Mouse (Mus musculus): ENCODE measurements around the gene Ifnlr1. TPM values are rescaled to one million over a fixed set of nuclear protein-coding genes. Genes with fewer than 3 reads are reported as not detected.
"Not testable (repeated sequence)": the region's sequence is repeated elsewhere in the genome, so short reads cannot be mapped to it uniquely, and the experiment has no call there.

Ifnlr1 gene
- polyA plus RNA-seq, 1 experiment from 2014 or later: 0.24 TPM

DNA sequence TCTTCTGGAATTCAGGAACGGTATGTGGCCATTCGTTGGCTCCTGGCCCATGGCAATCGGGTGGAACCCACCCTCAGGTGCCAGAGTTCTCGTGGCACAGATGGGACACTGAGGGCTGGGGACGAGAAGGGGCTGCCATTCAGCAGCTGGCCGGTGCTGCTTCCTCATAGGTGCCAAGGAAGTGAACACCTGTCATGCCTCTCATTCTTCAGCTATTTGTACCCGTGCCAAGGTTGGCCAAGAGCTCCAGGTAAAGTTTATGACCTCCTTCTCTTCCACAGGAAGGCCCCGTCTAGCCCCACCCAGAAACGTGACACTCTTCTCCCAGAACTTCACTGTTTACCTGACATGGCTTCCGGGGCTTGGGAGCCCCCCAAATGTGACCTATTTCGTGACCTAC lies 4.2 kb downstream of the Ifnlr1 start:
- Histone ChIP-seq H3K9me3 (no peaks in the 10 kb centered on the region), H3K27me3 (peaks cover 51% of the 10 kb centered on the region), H3K27ac (replicated peaks) (no peak overlapping the region), H3K4me3 (no peak overlapping the region), H3K9ac (replicated peaks) (no peak overlapping the region), H3K36me3 (no peaks in the 10 kb centered on the region), H3K4me1 (peaks cover 14% of the 10 kb centered on the region; the same call in 1 of the 2 replicates), H3K4me2 (replicated peaks) (no peak overlapping the region)
- 83% methylated on average over 11 of the region's 11 CpGs for WGBS
- no peak for ATAC-seq (ENCODE audit: low FRiP score, low read depth)

DNA sequence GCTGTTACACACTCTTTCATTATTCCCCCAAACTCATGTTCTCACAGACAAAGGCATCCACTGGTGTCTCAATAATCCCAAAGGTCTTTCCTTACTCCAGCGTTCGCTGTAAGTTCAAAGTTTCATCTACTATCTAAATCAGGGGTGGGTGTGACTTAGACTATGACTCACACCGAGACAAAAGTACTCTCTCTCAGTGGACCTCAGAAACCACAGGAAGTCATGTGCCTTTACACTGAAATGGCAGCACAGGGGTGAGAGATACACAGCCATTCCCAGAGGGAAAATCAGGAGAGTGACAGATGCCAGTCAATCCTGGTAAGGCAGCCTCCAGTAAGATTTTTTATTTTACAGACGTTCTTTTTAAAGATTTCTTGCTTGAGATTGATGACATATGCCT lies 6.8 kb downstream of the Ifnlr1 start:
- H3K4me3 ChIP-seq: no peak overlapping the region
- no peak overlapping the region for H3K4me2 ChIP-seq (replicated peaks)
- H3K4me1 ChIP-seq: no peaks in the 10 kb centered on the region
- H3K27ac ChIP-seq (replicated peaks): no peak overlapping the region
- 0 out of 2 replicates have a peak, but pooled peaks cover 3% of the 10 kb centered on the region for H3K9me3 ChIP-seq
- no peaks in the 10 kb centered on the region for H3K36me3 ChIP-seq
- ATAC-seq (ENCODE audit: low FRiP score, low read depth): no peak
- 80% methylated on average over 4 of the region's 4 CpGs for WGBS
- no peak overlapping the region for H3K9ac ChIP-seq (replicated peaks)
- peaks cover 25% of the 10 kb centered on the region for H3K27me3 ChIP-seq

DNA sequence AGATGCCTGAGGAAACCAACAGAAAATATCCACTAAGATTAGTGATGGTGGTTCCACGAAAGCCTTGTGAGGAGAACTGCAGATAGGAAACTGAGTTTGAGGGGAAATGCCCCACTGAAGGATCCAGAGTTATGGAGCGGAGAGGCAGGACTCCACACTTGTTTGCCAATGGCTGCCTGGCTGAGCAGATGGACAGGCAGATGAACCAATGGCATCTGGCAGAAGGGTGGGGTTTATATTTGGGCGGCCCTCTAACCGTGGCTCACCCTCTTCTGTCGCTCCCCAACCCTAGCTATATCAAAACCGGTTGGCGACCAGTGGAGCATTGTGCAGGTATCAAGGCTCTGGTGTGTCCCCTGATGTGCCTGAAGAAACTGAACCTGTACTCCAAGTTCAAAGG lies 12.4 kb downstream of the Ifnlr1 start:
- Histone ChIP-seq H3K9ac (replicated peaks) (no peak overlapping the region), H3K27ac (replicated peaks) (no peak overlapping the region), H3K4me1 (no peaks in the 10 kb centered on the region), H3K4me2 (replicated peaks) (no peak overlapping the region), H3K4me3 (no peak overlapping the region), H3K36me3 (no peaks in the 10 kb centered on the region), H3K27me3 (no peaks in the 10 kb centered on the region), H3K9me3 (0 out of 2 replicates have a peak, but pooled peaks cover 3% of the 10 kb centered on the region)
- WGBS: 83% methylated on average over 7 of the region's 7 CpGs
- ATAC-seq (ENCODE audit: low FRiP score, low read depth): no peak

DNA sequence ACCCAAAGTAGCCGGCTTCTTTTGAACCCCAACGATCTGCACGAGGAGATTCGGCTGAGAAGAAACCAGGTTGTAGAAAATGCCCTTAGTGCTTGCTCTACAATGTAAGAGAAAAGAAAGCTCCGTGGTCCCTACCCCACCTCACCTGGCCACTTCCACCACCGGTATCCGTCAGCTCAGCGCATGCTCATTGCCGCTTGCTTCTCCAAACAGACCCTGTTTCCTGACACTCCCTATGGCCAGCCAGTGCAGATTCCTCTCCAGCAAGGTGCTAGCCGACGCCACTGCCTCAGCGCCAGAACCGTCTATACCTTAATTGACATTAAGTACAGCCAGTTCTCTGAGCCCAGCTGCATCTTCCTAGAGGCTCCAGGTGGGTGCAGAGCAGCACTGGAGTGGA lies 17.4 kb downstream of the Ifnlr1 start:
- WGBS: 81% methylated on average over 13 of the region's 13 CpGs
- H3K4me1 ChIP-seq: 0 out of 2 replicates have a peak, but pooled peaks cover 8% of the 10 kb centered on the region
- ATAC-seq (ENCODE audit: low FRiP score, low read depth): no peak

DNA sequence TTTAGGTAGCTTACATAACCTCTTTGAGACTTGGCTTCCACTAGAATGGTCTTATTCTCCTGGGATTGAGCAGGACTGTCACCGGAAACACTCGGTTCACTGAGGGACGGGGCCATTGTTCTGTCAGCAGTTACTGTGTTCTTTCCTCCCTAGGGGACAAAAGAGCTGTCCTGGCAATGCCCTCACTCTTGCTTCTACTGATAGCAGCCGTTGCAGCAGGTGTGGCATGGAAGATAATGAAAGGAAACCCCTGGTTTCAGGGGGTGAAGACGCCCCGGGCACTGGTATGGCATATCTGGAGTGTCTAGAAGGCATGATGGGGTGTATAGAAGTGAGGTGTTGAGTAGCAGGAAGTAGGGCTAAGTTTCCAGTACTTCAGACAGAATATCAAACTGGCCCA lies 17.9 kb downstream of the Ifnlr1 start:
- Histone ChIP-seq H3K9me3 (no peaks in the 10 kb centered on the region), H3K36me3 (no peaks in the 10 kb centered on the region), H3K9ac (replicated peaks) (no peak overlapping the region), H3K4me2 (replicated peaks) (no peak overlapping the region), H3K4me1 (0 out of 2 replicates have a peak, but pooled peaks cover 8% of the 10 kb centered on the region), H3K4me3 (no peak overlapping the region), H3K27ac (replicated peaks) (no peak overlapping the region), H3K27me3 (0 out of 2 replicates have a peak, but pooled peaks cover 11% of the 10 kb centered on the region)
- 46% methylated on average over 6 of the region's 6 CpGs for WGBS
- ATAC-seq (ENCODE audit: low FRiP score, low read depth): no peak

More for the DNA sequence above, 17.4 kb downstream of the Ifnlr1 start:
- no peaks in the 10 kb centered on the region for H3K9me3 ChIP-seq
- H3K4me3 ChIP-seq: no peak overlapping the region
- no peak overlapping the region for H3K4me2 ChIP-seq (replicated peaks)
- no peak overlapping the region for H3K27ac ChIP-seq (replicated peaks)
- H3K27me3 ChIP-seq: 0 out of 2 replicates have a peak, but pooled peaks cover 11% of the 10 kb centered on the region
- no peak overlapping the region for H3K9ac ChIP-seq (replicated peaks)
- no peaks in the 10 kb centered on the region for H3K36me3 ChIP-seq

DNA sequence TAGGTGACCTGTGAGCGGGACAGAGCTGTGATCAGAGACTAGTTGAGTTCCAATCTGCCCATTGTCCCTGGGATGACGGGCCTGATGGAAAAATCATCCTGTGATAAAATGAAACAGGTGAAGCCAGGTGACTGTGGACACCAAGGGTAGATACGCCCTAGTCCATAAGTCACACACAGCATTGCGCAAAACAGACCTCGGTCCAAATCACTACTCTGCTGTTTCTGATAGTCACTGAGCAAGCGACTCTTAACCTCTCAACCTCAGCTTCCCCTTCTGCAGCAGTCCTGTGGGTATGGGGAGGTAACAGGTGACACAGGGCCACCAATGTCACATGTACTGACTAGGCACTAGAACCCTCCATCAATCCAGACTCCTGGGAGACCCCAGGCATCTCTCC lies 20.0 kb downstream of the Ifnlr1 start:
- H3K4me3 ChIP-seq: no peak overlapping the region
- WGBS: 91% methylated on average over 6 of the region's 6 CpGs
- no peak overlapping the region for H3K4me2 ChIP-seq (replicated peaks)
- no peaks in the 10 kb centered on the region for H3K9me3 ChIP-seq
- H3K27ac ChIP-seq (replicated peaks): no peak overlapping the region
- H3K27me3 ChIP-seq: 0 out of 2 replicates have a peak, but pooled peaks cover 11% of the 10 kb centered on the region
- H3K9ac ChIP-seq (replicated peaks): no peak overlapping the region
- no peaks in the 10 kb centered on the region for H3K36me3 ChIP-seq
- ATAC-seq (ENCODE audit: low FRiP score, low read depth): no peak
- H3K4me1 ChIP-seq: 0 out of 2 replicates have a peak, but pooled peaks cover 8% of the 10 kb centered on the region

DNA sequence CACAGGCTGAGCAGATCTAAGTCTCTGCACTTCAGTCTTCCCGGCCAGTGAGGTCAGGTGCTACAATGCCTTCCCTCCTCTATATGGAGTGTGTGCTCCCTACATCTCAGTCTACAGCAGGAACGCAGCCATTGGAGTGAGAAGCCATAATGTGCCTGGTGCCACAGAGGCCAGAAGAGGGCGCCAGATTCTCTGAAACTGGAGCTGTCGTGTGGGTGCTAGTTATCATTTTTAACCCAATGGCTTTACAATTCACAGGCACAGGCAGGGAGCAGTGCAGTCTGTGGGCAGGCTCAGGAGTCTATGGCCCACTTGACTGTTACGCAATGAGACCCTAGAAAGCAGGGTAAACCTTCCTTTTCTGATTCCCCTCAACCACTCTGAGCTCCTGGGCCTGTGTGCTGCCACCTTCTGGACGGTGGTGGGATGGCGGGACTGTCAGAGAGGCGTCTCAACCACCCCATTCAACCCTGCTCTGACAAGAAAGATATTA lies 23.0 kb downstream of the Ifnlr1 start:
- peak; percentile 41; the same call in 1 of the 2 replicates for ATAC-seq (ENCODE audit: low FRiP score, low read depth)
- Histone ChIP-seq H3K27ac (replicated peaks) (no peak overlapping the region), H3K9me3 (no peaks in the 10 kb centered on the region), H3K4me1 (0 out of 2 replicates have a peak, but pooled peaks cover 3% of the 10 kb centered on the region), H3K4me2 (replicated peaks) (peak overlapping the region; percentile 34), H3K27me3 (0 out of 2 replicates have a peak, but pooled peaks cover 11% of the 10 kb centered on the region), H3K4me3 (0 out of 2 replicates have a peak overlapping the region, but pooled peaks have one; percentile 12), H3K36me3 (no peaks in the 10 kb centered on the region), H3K9ac (replicated peaks) (no peak overlapping the region)
- 12% methylated on average over 8 of the region's 8 CpGs for WGBS

DNA sequence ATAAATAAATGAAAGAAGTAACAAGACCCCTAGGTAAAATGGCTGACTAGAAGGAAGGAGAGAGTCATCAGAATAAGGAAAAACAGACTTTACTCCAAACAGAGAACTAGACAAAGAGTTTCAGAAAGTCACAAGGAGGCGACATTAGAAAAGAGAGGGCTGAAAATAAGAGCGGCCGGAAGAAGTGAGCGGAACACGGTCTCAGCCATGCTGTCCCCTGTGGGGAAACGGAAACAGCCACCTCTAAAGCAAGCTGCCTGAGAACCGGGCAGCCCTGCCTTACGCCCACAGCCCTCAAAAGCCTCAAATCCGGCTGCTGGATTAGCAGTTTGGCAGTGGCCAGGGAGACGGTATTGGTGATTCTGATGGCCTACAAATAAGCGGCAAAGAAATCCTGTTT lies 23.5 kb downstream of the Ifnlr1 start:
- no peaks in the 10 kb centered on the region for H3K4me1 ChIP-seq
- no peak overlapping the region for H3K4me3 ChIP-seq
- WGBS: 65% methylated on average over 11 of the region's 11 CpGs

DNA sequence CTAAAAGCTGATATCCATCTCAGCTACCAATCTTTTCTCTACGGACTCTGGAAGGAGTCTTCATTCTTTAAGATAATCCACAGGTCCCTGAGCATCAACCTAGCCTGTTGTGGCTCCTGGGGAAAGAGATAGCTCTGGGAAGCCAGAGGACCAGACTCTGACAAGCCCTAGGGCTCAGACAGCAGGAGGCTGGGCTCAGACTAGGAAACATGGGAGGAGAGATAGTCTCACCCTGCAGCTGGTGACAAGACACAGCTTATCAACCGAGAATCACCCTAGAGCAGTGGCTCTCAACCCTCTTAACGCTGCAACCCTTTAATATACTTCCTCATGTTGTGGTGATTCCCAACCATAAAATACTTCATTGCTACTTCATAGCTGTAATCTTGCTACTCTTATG lies 24.3 kb downstream of the Ifnlr1 start:
- H3K4me1 ChIP-seq: no peaks in the 10 kb centered on the region

More for the DNA sequence above, 23.5 kb downstream of the Ifnlr1 start:
- H3K4me2 ChIP-seq (replicated peaks): no peak overlapping the region
- 0 out of 2 replicates have a peak, but pooled peaks cover 7% of the 10 kb centered on the region for H3K27me3 ChIP-seq
- no peak for ATAC-seq (ENCODE audit: low FRiP score, low read depth)
- no peaks in the 10 kb centered on the region for H3K36me3 ChIP-seq
- no peak overlapping the region for H3K9ac ChIP-seq (replicated peaks)
- no peak overlapping the region for H3K27ac ChIP-seq (replicated peaks)
- H3K9me3 ChIP-seq: no peaks in the 10 kb centered on the region

DNA sequence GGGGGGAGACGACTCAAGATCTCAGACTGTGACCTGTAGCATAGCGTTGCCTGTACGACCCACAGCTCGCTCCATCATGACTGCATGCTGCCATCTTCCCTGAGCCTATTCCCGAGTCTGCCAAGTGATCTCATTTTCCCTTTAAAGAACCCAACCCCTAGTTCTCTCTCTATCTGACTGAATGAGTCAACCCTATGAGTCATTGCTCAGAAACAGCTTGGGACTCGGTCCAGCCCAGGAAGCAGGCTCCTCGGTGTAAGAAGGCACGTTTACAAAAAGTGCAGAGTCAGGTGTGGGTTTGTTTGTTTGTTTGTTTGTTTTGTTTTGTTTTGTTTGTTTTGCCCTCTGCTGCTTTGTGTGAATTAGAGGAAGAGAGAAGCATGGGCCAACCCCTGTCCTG lies 28.7 kb downstream of the Ifnlr1 start:
- Histone ChIP-seq H3K27me3 (no peaks in the 10 kb centered on the region), H3K27ac (replicated peaks) (no peak overlapping the region), H3K4me2 (replicated peaks) (no peak overlapping the region), H3K9me3 (no peaks in the 10 kb centered on the region), H3K4me3 (no peak overlapping the region), H3K4me1 (no peaks in the 10 kb centered on the region), H3K36me3 (no peaks in the 10 kb centered on the region), H3K9ac (replicated peaks) (no peak overlapping the region)
- WGBS: 91% methylated on average over 8 of the region's 8 CpGs
- ATAC-seq (ENCODE audit: low FRiP score, low read depth): no peak

More for the DNA sequence above, 24.3 kb downstream of the Ifnlr1 start:
- no peak overlapping the region for H3K9ac ChIP-seq (replicated peaks)
- no peaks in the 10 kb centered on the region for H3K36me3 ChIP-seq
- H3K4me2 ChIP-seq (replicated peaks): no peak overlapping the region
- WGBS: 84% methylated on average over 3 of the region's 3 CpGs
- H3K27me3 ChIP-seq: no peaks in the 10 kb centered on the region
- H3K27ac ChIP-seq (replicated peaks): no peak overlapping the region
- ATAC-seq (ENCODE audit: low FRiP score, low read depth): no peak
- no peak overlapping the region for H3K4me3 ChIP-seq
- no peaks in the 10 kb centered on the region for H3K9me3 ChIP-seq

DNA sequence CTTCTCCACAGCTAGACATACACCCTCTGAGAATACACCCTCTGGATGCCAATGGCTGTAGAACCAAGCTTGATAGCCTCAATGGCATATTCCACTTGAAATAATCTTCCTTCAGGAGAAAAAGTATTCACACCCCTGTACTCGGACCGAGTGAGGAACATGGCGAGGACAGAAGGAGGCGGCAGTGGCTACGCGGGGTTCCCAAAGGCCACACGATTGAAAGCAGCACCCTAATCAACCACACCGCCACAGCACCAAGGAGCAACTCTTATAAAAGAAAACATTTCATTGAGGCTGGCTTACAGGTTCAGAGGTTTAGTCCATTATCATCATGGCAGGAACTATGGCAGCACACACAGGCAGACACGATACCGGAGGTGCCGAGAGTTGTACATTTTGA lies 30.4 kb downstream of the Ifnlr1 start:
- not testable (repeated sequence) for H3K9ac ChIP-seq (replicated peaks); H3K4me1 ChIP-seq; H3K27me3 ChIP-seq; H3K36me3 ChIP-seq; H3K4me2 ChIP-seq (replicated peaks); ATAC-seq (ENCODE audit: low FRiP score, low read depth); H3K27ac ChIP-seq (replicated peaks); H3K4me3 ChIP-seq; H3K9me3 ChIP-seq
- WGBS: 96% methylated on average over 11 of the region's 11 CpGs

DNA sequence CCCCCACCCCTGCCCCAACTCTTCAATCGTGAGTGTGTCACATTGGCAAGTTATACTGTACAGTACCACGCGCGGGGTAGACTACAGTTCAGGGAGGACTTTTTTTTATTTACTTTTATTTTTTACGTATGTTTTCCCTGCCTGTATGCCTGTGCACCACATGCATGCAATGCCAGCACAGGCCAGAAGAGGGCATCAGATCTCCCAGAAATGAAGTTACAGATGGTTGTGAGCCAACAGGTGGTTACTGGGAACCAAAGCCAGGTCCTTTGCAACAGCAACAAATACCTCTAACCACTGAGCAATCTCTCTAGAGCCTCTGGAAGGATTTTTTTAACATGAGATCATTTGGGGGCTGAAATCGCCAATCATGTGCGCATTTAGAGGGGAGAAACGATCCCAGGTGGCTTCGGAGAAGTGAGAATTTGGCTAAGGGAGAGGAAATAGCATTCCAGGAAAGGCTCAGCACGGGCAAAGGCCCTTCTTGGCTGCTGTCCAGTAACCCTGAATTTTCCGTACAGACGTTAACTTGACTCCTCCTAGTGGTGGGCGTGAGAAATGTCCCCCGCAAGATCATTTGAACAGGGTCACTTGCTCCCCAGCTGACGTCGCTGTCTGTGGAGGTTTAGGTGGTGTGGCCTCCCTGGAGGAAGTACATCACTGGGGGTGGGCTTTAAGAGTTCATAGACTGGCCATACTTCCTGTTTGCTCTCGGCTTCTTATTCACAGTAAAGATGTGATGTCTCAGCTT lies 36.6 kb downstream of the Ifnlr1 start:
- peaks cover 5% of the 10 kb centered on the region; the same call in 1 of the 2 replicates for H3K9me3 ChIP-seq
- H3K4me1 ChIP-seq: no peaks in the 10 kb centered on the region
- no peak overlapping the region for H3K9ac ChIP-seq (replicated peaks)
- 0 out of 2 replicates have a peak, but pooled peaks cover 4% of the 10 kb centered on the region for H3K27me3 ChIP-seq
- H3K36me3 ChIP-seq: no peaks in the 10 kb centered on the region
- H3K4me2 ChIP-seq (replicated peaks): no peak overlapping the region
- ATAC-seq (ENCODE audit: low FRiP score, low read depth): no peak
- H3K27ac ChIP-seq (replicated peaks): no peak overlapping the region
- no peak overlapping the region for H3K4me3 ChIP-seq
- WGBS: 81% methylated on average over 17 of the region's 17 CpGs

Measured in midbrain, embryonic 12.5 days (tissue).